Comparison of ENCODE assay signal across 14 mouse cellular contexts in the genomic region with DNA sequence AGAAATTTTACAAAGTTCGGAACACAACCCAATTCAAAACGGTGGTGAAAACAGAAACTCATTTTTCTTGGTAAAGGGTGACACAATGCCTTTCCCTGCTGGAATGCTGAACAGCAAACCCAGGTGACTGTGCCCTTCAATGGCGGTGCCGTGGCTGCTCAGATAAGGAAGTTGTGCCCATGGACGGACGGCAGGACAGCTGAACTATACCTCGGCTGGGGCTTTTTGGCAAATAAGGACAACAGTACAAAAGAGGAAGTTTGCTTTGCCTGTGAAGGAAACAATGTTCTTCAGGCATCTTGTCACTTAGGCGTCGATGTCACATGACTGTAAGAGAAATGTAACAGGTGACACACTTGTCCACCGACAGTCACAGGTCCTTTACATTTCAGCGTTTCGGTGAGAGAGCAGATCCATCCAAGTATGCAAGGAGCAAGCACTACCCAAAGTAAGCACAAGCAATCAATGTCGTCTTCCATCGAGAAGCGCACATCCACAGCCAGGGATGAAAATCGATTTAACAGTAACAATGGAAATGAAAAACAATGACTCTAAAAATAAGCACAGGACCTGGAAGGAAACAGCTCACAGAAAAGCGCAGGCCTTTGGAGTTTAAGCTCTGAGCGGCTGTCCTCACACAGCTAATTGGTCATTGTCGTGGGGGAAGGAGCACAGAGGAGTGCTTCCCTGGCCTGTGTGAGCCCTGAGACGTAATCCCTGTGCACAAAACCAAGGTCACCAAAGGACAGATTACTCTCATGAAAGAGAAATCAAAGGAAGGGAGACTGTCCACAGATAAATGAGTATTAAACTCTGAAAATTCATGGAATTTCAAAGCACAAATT.
DNase-seq lines count a peak whose midpoint lies in the region; ATAC-seq and TF ChIP-seq lines count a peak whose summit lies in the region.
"Had no signal": no experiment of that assay in that cellular context is flagged by ENCODE, and none has a peak within 500 bp of the region (broad histone marks: within the 10 kb centered on the region; RNA-seq: fewer than 3 reads in every experiment).

No protein-coding gene starts in this region.

- ATAC-seq in heart, embryonic 11.5 days (replicated peaks; ENCODE audit: insufficient number of reproducible peaks, low FRiP score, low TSS enrichment) = no peak
- ATAC-seq in midbrain, embryonic 11.5 days (ENCODE audit: low FRiP score) = 0 out of 2 replicates have a peak, but pooled peaks have one; percentile 58
- ATAC-seq in midbrain, postnatal 0 days (ENCODE audit: low FRiP score) = no peak
- ATAC-seq in heart, embryonic 13.5 days (ENCODE audit: extremely low read depth, insufficient number of reproducible peaks, low FRiP score, low TSS enrichment) = no peak
- ATAC-seq in hindbrain, embryonic 12.5 days (ENCODE audit: low FRiP score) = no peak
- ATAC-seq: hindbrain, embryonic 16.5 days; midbrain, embryonic 15.5 days; Patski had no signal

- H3K36me3 ChIP-seq in heart, embryonic 11.5 days (ENCODE audit: control insufficient read depth, insufficient read depth, low read length) = no peaks in the 10 kb centered on the region
- H3K36me3 ChIP-seq in midbrain, embryonic 11.5 days (ENCODE audit: control insufficient read depth, insufficient read depth, low read length) = no peaks in the 10 kb centered on the region
- no peaks in the 10 kb centered on the region for H3K36me3 ChIP-seq in midbrain, postnatal 0 days (ENCODE audit: insufficient read depth, low read length)
- peaks cover 28% of the 10 kb centered on the region for H3K36me3 ChIP-seq in heart, embryonic 13.5 days
- H3K36me3 ChIP-seq in hindbrain, embryonic 12.5 days = no peaks in the 10 kb centered on the region
- H3K36me3 ChIP-seq: midbrain, embryonic 15.5 days had no signal

- H3K4me2 ChIP-seq in heart, embryonic 11.5 days = no peak overlapping the region; the same call in 1 of the 2 replicates
- H3K4me2 ChIP-seq in midbrain, embryonic 11.5 days = no peak overlapping the region
- H3K4me2 ChIP-seq in midbrain, postnatal 0 days (ENCODE audit: low read depth, low read length, poor library complexity, severe bottlenecking) = no peak overlapping the region
- peak overlapping the region; percentile 33 for H3K4me2 ChIP-seq in heart, embryonic 13.5 days
- no peak overlapping the region for H3K4me2 ChIP-seq in hindbrain, embryonic 12.5 days (replicated peaks)
- H3K4me2 ChIP-seq: midbrain, embryonic 15.5 days had no signal

- no peak overlapping the region for H3K27ac ChIP-seq in heart, embryonic 11.5 days (ENCODE audit: low read depth, low read length)
- H3K27ac ChIP-seq in midbrain, embryonic 11.5 days (ENCODE audit: low read depth, low read length) = no peak overlapping the region
- H3K27ac ChIP-seq in midbrain, postnatal 0 days (ENCODE audit: low read depth, low read length) = no peak overlapping the region
- H3K27ac ChIP-seq in heart, embryonic 13.5 days (replicated peaks) = peak overlapping the region; percentile 33
- no peak overlapping the region for H3K27ac ChIP-seq in hindbrain, embryonic 12.5 days
- H3K27ac ChIP-seq: midbrain, embryonic 15.5 days had no signal

- 56% methylated on average over 20 of the region's 20 CpGs for WGBS in heart, embryonic 11.5 days (ENCODE audit: insufficient replicate concordance)
- WGBS in midbrain, embryonic 11.5 days = 59% methylated on average over 20 of the region's 20 CpGs
- WGBS in midbrain, postnatal 0 days = 53% methylated on average over 20 of the region's 20 CpGs
- 46% methylated on average over 20 of the region's 20 CpGs for WGBS in heart, embryonic 13.5 days
- WGBS in hindbrain, embryonic 12.5 days = 75% methylated on average over 20 of the region's 20 CpGs

- H3K9me3 ChIP-seq in heart, embryonic 11.5 days (replicated peaks; ENCODE audit: control insufficient read depth, low read length) = no peaks in the 10 kb centered on the region
- no peaks in the 10 kb centered on the region for H3K9me3 ChIP-seq in midbrain, embryonic 11.5 days (ENCODE audit: control insufficient read depth, low read length)
- no peaks in the 10 kb centered on the region for H3K9me3 ChIP-seq in midbrain, postnatal 0 days (ENCODE audit: low read length)
- H3K9me3 ChIP-seq in heart, embryonic 13.5 days = no peaks in the 10 kb centered on the region
- no peaks in the 10 kb centered on the region for H3K9me3 ChIP-seq in hindbrain, embryonic 12.5 days (replicated peaks)
- H3K9me3 ChIP-seq: midbrain, embryonic 15.5 days had no signal

- H3K4me3 ChIP-seq in heart, embryonic 11.5 days (ENCODE audit: low read depth, low read length) = no peak overlapping the region
- no peak overlapping the region for H3K4me3 ChIP-seq in midbrain, embryonic 11.5 days (ENCODE audit: low read depth, low read length)
- no peak overlapping the region for H3K4me3 ChIP-seq in midbrain, postnatal 0 days (ENCODE audit: low read depth, low read length)
- no peak overlapping the region for H3K4me3 ChIP-seq in heart, embryonic 13.5 days
- no peak overlapping the region for H3K4me3 ChIP-seq in hindbrain, embryonic 12.5 days
- H3K4me3 ChIP-seq: midbrain, embryonic 15.5 days had no signal

- DNase-seq in heart, adult 18-20 months = peak; percentile 18 to 42
- peak; percentile 82 for DNase-seq in midbrain, embryonic 11.5 days (ENCODE audit: low spot score, missing footprints)
- no peak for DNase-seq in midbrain, postnatal 0 days (ENCODE audit: low spot score)
- no peak for DNase-seq in testis, postnatal 10 days (ENCODE audit: low spot score)
- DNase-seq: cerebellum, postnatal 25 days; kidney, postnatal 14 days; liver; right cerebral cortex, postnatal 4 days had no signal

- H3K27me3 ChIP-seq in heart, embryonic 11.5 days (ENCODE audit: control insufficient read depth, insufficient read depth, low read length) = no peaks in the 10 kb centered on the region
- H3K27me3 ChIP-seq in midbrain, embryonic 11.5 days (ENCODE audit: control insufficient read depth, insufficient read depth, low read length) = no peaks in the 10 kb centered on the region
- H3K27me3 ChIP-seq in midbrain, postnatal 0 days (ENCODE audit: insufficient read depth, low read length) = no peaks in the 10 kb centered on the region
- no peaks in the 10 kb centered on the region for H3K27me3 ChIP-seq in heart, embryonic 13.5 days (replicated peaks)
- no peaks in the 10 kb centered on the region for H3K27me3 ChIP-seq in hindbrain, embryonic 12.5 days
- H3K27me3 ChIP-seq: midbrain, embryonic 15.5 days; Patski had no signal

- no peak for TF ChIP-seq CTCF in midbrain, postnatal 0 days (IDR thresholded peaks at IDR 0.05)

- H3K4me1 ChIP-seq in heart, embryonic 11.5 days (ENCODE audit: control insufficient read depth, insufficient read depth, low read length) = 0 out of 2 replicates have a peak, but pooled peaks cover 3% of the 10 kb centered on the region
- H3K4me1 ChIP-seq in midbrain, embryonic 11.5 days (ENCODE audit: control insufficient read depth, insufficient read depth, low read length) = 0 out of 2 replicates have a peak, but pooled peaks cover 6% of the 10 kb centered on the region
- H3K4me1 ChIP-seq in midbrain, postnatal 0 days (ENCODE audit: insufficient read depth, low read length) = no peaks in the 10 kb centered on the region
- peaks cover 20% of the 10 kb centered on the region for H3K4me1 ChIP-seq in heart, embryonic 13.5 days
- no peaks in the 10 kb centered on the region for H3K4me1 ChIP-seq in hindbrain, embryonic 12.5 days
- H3K4me1 ChIP-seq: midbrain, embryonic 15.5 days had no signal

- H3K9ac ChIP-seq in heart, embryonic 11.5 days (ENCODE audit: low read depth, low read length) = no peak overlapping the region
- H3K9ac ChIP-seq in midbrain, embryonic 11.5 days (ENCODE audit: low read length) = no peak overlapping the region
- no peak overlapping the region for H3K9ac ChIP-seq in midbrain, postnatal 0 days (replicated peaks; ENCODE audit: low read length, poor library complexity, severe bottlenecking)
- no peak overlapping the region for H3K9ac ChIP-seq in heart, embryonic 13.5 days
- no peak overlapping the region for H3K9ac ChIP-seq in hindbrain, embryonic 12.5 days
- H3K9ac ChIP-seq: midbrain, embryonic 15.5 days had no signal

Comparison
In these comparisons a context has a peak if more than half of its experiments do, and no peak if none do; other contexts are left out.
1. DNase-seq: peak in heart, adult 18-20 months (2 of 2) and midbrain, embryonic 11.5 days (single experiment); none in midbrain, postnatal 0 days (single experiment) and testis, postnatal 10 days (single experiment).